Mouse (Mus musculus) heart, postnatal 36 days (tissue): ENCODE measurements at regions not wholly inside any gene's neighbourhood (a gene's known extent, or its start where the extent isn't known, plus 50 kb on each side); places are given as distances from the start of the nearest gene placed in this dataset.
"Not testable (repeated sequence)": the region's sequence is repeated elsewhere in the genome, so short reads cannot be mapped to it uniquely, and the experiment has no call there.

Experiments used
- DNase-seq, 2 experiments: peaks; one replicate each; pipeline ENCODE4 v3.0.0; 2021 to 2022
- intact Hi-C: fragments of 180-260 bp; cut with DNase I; formaldehyde crosslinking; loops from one replicate; pipeline ENCODE4 v1.15.1; 2025

DNA sequence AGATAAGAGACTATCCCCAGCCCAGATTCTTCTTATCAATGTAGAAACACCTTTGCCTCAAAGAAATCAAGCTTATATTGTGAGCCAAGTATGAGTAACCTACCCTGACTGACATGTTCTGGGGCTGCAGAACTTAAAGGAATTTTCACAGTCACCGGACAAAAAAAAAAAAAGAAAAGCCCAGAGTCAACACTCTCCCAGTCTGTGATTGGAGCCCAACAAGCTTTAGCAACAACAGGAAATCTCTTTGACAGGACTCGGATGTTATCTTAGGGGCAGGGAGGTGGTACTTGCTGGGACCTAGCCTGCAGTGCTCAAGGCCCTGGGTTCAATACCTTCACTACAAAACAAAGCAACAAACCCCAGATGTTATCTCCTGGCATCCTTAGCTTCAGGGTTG lies 114.2 kb downstream of the Nectin1 start:
- DNase-seq = no peak
- intact Hi-C loops = no loop called here

DNA sequence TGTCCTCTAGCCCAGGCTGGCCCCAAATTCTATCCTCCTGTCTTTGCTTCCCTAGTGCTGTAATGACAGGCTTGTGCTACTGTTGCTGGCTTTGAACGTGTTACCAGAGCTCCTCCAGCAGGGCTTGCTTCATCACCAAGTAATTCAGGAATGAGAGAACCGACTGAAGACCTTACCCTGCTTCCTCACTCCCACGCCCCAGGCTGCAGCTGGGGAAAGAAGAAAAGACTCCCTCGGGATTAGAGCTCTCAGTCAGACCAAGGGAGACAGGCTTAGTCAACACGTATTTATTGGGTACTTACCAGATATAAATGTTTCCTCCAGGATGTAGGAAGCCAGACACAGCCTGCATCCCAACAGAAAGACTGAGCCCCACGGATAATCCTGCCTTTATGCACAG lies 115.0 kb downstream of the Nectin1 start:
- intact Hi-C loops = no loop called here

DNA sequence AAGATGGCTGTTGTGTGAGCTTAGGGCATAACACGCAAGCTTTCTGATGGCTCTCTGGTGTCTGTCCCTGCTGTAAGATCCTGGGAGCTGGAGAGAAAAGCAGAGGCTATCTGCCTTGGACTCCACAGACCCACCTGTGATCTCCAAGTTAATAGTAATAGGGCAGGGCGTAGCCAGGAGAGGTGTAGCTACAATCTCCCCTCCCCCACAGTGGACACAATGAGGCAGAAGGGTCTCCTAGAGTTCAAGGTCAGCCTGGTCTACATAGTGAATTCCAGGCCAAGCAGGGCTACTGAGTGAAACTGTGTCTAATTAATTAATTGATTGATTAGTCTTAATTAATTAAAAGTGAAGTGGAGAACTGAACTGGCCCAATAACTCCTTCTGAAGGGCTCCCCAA lies 116.5 kb downstream of the Nectin1 start:
- intact Hi-C loops = no loop called here
- DNase-seq = no peak

More for the DNA sequence above, 115.0 kb downstream of the Nectin1 start:
- no peak for DNase-seq

DNA sequence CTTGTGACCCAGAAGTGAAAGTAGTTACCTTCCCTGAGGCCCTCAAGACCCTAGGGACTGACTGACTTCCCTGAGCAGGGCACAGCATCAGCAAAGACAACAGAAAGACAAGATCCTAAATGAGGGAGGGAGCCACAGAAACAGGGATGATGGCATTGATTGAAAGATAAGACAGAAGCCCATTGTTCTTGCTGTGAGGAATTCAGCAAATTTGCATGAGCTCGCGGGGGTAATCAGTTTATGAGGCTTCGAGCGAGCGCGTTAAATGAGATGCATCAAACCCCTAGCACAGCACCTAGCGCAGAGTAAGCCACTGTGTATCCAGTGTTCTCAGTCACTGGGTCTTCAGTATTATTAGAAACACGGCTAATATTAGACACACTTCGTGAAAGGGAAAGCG lies 117.6 kb downstream of the Nectin1 start:
- intact Hi-C loops = no loop called here
- DNase-seq = no peak

DNA sequence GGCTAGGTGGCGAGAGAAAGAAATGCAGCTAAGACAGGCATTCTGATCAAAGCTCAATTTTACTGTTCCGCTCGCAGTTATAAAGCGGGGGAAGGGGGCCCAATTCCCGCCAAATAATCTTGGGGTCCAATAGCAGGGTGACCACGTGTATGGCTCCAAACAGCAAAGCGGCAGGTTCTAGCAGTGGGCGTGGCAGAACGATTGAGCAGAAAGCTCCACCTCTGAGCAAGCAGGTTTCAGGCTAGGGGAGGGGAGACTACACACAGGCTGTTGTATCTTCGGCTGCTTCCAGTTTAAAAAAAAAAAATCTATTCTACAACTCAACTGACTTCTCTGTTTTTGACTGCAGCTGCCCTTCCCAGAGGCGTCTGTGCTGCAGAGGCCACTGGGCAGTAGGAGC lies 118.2 kb downstream of the Nectin1 start:
- DNase-seq, intact Hi-C loops: not testable (repeated sequence)

DNA sequence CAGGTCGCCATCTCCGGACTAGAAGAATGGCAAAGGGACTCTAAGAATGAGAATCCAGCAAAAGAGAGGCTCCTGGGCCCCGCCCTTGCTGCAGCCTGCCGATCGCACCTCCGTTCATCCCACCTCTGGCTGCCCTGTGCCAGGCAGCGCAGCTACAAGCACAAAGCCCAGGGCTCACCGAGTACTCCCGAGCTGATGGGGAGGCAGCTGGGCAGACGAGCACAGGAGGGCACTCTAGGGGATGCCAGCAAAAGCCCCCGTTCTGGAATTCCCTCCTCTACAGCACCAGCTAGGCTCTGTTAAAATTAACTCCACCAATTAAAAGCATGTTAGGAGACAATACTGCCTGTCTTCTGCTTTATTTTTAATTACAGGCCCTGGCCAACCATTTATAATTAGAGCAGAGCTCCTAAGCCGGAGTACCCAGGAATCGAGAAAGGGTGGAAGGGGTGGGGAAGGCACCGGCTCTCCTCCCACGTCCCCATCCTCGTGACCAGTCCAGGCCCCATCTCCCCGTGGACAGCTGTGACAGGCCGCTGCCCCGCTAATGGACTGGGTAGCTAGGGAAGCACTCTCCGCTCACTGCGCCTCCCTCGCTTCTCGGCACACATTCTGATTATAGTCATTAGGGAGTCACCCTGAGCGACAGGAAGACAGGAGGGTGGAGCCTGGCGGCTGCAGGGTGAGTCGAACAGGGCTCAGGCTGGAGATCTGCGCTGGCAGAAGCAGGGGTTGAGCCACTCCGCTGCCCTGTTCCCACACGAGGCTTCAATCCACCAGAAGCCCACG lies 120.0 kb downstream of the Nectin1 start:
- intact Hi-C loops = no loop called here

DNA sequence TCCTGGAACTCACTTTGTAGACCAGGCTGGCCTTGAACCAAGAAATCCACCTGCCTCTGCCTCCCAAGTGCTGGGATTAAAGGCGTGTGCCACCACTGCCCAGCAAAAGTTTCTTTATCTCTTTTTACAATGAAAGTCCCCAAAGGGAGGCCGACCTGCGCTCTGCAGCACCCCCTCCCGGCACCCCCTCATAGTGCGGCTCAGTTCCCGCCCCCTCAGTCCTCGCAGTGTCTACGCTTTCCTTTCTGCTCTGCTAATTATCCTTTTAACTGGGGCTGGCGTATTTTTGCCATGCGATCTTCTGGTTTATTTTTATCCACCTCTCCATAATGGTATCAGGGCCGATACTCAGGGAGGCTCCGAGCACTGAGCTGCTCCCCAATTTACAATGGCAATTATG lies 123.0 kb downstream of the Nectin1 start:
- no peak for DNase-seq
- intact Hi-C loops = no loop called here

More for the DNA sequence above, 120.0 kb downstream of the Nectin1 start:
- DNase-seq = peak; percentile 38 to 52

DNA sequence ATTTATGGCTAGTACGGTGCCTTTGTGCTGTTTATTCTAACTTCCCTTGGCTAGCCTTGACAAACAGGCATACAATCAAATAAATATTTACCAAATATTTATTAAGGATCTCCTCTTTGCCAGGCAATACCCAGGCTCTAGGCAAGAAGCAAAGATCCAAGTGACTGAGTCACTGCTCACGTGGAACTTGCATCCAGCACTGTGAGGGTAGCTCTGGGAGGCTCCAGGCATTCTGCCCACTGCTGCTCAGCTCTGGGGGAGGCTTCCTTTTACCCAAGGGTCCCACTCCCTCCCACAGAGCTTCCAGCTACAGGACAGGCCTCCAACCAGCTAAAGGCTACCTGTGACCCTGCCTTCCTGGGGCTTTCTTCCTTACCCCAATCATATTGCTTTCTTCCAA lies 130.1 kb downstream of the Nectin1 start:
- no peak for DNase-seq
- intact Hi-C loops = no loop called here

DNA sequence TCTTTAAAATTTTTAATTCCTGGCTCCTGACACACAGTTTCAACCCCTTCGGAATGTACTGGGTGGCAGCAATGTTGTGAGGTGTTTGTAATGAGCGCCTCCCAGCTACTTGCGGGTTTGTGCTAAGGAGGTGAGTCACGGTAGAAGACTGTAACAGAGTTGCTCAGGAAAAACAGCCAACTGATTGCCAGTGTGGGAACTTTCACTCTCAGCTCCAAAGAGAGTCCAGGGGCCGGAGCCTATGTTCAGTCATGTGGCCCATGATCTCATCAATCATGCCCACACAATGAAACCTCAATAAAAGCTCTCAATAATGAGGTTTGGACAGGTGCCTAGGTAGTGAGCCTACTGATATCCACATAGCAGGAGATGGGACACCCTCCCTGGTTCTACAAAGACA lies 130.5 kb downstream of the Nectin1 start:
- no peak for DNase-seq
- intact Hi-C loops = no loop called here

DNA sequence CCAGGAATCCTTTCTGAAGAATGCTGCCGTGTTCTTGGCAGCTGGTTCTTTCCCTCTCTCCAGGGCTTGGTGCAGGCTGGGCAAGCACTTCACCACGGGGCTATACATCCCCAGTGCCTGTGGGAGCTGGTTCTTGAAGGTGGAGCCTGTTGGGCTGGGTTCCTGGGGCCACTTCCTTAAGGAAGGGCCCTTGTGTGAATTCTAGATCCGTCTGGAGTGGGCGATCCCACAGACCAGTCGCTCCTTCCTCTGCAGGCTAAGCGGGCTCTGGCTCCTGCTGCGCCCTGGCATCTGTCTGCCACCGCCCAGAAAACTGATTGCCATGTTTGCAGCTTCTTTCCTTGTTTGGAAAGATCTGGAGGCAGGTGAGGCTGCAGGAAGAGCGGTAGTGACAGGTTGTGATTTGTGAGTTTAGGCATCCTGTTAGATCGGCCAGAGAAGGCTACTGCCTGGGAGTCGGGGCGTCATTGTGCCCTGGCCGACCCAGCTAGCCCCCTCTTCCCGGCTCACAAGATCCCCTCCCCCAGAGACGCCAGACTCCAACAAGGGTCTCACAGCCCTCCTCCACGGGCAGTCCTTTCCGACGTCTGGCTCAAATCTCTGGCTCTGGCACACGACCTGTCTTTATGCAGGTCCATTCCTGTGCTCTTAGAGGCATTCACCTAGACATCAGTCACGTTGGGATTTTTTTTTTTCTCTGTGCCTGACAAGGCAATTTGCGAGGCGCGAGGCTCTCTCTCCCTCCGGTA lies 135.6 kb downstream of the Nectin1 start:
- intact Hi-C loops = no loop called here

DNA sequence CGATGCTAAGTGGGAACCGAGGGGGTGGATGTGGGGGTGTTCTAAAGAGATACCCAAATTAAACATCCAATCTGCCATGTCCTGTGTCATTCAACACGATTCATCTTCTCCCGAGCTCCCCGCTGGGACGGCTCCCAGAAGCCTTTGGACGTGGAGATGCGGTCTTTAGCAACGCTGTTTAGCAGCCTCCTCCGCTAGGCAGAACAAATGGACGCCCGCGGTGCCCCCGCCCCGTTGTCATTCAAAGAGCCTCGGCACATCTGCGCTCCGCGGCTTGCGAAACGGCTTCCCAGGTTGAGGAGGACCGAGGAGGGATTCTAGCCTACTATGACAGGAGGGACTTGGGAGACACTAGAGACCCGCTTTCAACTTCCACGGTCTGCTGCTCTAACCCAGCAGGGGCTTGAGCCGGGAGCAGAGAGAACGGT lies 136.2 kb downstream of the Nectin1 start:
- intact Hi-C loops = no loop called here
- no peak for DNase-seq

More for the DNA sequence above, 135.6 kb downstream of the Nectin1 start:
- no peak for DNase-seq

DNA sequence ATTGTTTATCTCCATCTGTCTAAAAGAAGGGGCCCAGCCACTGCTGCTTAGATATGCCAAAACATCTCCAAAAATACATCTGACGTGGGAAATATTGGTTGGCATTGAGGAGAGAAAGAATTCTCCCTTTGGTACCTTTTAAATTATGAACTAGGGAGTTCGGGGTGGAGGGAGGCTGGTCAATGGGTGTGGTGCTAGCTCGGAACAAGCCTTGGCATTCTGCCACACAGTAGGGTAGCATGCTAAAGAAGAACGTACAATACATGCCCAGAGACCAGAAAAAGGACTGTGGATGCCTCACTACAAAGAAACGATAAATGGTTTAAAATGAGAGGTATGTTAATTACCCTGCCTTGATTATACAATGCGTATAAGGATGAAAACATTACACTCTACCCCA lies 149.3 kb downstream of the Nectin1 start:
- DNase-seq = no peak
- intact Hi-C loops = no loop called here

DNA sequence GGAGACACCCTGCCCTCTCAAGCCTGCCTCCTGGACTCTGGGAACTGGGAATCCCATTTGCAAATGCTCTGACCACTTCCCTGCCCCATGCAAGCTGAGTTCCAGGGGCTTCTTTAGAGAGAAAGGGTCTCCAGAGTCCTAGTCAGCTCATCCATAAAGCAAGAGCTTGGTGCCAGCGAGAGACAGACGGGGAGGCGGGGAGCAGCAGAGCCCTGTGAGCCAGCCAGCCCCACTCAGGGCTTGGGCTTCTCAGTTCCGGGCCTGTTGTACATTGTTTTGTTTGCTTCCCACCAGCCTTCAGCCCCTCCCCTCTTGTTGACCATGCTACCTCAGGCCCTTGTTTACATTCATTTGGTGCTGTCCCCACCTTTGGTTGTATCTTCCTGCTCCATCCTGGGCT lies 143.9 kb upstream of the Thy1 start:
- intact Hi-C loops = no loop called here
- DNase-seq = no peak

DNA sequence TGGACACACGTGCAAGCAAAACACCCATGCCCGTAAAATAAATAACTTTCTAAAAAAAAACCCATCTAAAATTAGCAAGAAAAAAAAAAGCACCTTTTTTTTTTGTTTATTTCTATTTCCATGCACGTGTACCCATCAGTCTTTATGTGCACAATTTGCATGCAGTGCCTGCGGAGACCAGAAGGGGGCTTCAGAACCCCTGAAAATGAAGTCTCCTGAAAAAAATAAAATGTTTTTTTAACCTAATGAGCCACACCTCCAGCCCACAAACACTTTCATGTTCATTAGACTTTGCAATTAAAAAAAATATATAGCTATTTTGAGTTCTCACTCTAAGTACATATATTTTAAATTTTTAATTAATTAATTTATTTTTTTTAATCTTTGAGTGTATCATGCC lies 134.9 kb upstream of the Thy1 start:
- no peak for DNase-seq
- intact Hi-C loops = no loop called here

DNA sequence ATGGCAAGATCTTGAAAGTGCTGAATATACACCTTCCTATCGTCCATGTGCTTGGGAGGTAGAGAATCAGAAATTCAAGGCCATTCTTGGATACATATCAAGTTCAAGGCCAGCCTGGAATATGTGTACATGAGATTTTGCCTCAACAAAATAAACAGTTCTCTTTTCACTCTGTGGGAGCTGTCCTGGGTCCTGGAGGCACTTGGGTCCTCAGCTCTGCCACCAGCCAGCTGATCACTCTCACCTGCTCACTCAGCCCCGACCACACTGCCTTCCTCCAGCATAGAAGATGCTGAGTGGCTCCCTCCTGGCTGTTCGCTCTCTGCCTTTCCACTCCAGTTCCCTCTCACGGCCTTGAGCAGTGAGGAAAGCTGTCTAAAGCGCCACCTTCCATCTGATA lies 128.2 kb upstream of the Thy1 start:
- intact Hi-C loops = no loop called here
- DNase-seq = no peak

DNA sequence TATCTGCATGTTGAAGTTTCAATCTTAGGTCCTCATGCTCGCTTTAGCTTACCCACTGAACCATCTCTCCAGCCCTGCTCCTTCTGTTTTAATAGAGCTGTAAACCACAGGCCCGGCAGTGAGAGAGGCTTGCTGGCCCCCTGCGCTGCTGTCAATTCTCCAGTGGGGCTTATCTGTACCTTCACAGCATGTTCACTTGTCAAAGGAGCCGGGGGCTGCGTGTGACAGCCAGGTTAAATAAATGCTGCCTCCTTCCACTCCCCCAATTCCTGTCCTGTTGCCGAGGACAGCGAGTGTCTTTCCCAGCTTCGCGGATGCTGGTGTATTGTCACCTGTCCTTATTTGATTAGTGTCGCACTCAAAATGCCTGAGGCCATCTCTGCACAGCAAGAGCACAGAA lies 125.7 kb upstream of the Thy1 start:
- intact Hi-C loops = no loop called here
- DNase-seq = no peak

DNA sequence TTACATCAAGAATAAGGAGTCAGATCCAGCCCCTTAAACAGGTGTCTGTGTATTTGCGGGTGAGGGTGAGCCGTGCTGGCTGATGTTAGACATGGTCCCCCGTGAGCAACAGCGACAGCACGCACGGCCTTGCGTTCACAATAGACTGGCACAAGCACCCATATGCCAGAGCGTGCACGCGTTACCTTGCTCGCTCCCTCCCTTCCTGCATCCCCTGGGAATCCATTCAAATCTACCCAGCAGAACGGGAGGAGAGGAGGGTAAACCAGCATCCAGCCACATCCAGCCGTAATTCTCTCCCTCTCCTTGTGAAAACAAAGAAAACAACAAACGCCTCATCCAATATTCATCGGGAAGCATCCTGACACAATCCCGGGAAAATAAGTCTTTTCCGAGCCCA lies 124.2 kb upstream of the Thy1 start:
- intact Hi-C loops = no loop called here
- DNase-seq = no peak

DNA sequence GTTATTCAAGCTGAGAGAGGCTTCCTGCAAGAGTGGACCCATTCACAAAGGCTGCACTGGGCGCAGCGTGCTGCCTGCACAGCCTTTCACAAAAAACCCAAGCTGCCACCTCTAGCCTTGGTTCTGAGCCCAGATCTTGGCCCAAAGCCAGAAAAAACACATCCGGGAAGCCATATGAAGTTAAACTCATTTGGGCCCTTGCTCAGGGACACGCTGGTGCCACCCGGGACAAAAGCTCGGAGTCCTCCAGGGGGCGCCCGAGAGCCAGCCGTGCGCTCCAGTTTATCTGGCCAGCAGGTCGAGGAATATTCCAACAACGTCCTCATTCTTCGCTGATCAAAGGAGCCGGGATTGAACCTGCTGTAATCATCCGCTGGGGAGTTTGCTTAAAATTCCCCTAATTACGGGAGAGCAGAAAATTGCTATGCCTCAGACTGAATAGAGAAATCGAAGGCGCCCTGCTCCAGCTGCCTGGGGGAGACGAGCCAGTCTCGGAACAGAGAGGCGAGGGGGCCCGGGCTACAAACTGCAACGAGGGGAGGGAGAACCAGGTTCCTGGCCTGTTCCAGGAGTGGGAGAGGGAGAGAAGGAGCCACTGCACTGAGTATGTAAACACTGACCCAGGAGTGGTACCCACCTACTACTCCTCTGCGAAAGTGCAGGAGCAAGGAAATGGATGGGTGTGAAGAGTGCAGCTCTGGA lies 123.0 kb upstream of the Thy1 start:
- peak; percentile 71 to 83 for DNase-seq
- intact Hi-C loops = loop anchor here (2.0 to 5.0 kb wide), 3 partner anchors 51 to 578 kb away; partner anchors contain the start of gene Nectin1

DNA sequence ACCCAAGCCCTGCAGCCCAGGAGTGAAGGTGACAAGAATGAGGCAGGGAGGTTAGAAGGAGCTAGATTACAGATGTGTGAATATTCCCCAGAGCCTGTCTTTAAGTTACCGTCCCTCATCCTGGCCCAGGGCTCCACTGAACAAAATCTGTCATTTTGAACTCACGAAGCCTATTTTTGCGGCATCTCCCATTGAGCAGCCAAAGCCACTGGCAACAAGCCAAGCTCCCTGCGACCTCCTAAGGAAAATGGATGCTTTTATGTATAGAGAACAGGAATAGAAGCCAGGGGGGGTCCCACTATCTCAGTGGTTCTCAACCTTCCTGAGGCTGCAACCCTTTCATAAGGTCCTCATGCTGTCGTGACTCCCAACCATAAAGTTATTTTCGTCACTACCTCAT lies 121.0 kb upstream of the Thy1 start:
- intact Hi-C loops = loop anchor here (5.0 kb wide), 2 partner anchors 180 to 580 kb away; partner anchors contain the start of gene Nectin1
- DNase-seq = no peak

DNA sequence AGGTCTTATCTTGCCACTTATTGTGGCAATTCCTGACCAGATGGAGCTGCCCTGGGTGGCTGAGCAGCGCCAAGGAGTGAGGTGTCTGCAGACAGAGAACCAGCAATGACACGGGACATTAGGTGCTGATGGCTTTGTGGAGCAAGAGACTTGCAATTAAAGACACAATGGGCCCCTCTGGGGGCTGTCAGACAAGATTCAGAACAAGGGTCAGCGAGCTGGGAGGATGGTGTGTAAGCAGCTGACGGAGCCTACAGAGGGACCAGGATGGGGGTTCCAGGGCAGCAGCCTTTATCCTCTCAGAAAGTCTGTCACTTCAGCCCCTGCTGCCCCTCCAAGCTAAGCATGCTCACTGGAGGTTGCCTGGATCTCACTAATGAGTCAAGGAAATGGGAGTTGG lies 120.1 kb upstream of the Thy1 start:
- DNase-seq = no peak
- intact Hi-C loops = loop anchor here (5.0 kb wide), 2 partner anchors 181 to 581 kb away; partner anchors contain the start of gene Nectin1

DNA sequence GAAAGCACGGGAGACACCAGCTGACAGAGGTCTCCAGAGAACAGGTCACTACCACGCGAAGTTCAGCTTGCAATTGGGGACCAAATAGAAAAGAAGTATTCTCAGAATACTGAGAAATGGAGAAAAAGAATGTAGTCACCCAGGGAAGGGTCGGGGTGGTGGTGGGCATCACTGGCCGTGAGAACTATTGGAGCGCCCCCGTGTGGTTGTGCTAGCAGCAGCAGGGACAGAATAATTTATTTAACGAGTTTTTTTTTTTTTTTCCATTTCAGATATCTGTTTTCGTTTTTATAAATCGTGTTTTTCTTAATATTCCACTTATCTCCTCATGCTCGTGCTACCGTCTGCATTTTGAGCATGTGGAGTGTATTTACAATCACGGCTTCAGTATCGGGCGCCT lies 118.4 kb upstream of the Thy1 start:
- intact Hi-C loops = loop anchor here (5.0 kb wide), 2 partner anchors 182 to 582 kb away; partner anchors contain the start of gene Nectin1

More for the DNA sequence above, 118.4 kb upstream of the Thy1 start:
- peak in 1 of 2 experiments; percentile 18 for DNase-seq
